Mouse (Mus musculus) hindbrain, embryonic 16.5 days (tissue): ENCODE measurements around the gene Gjc2. TPM values are rescaled to one million over a fixed set of nuclear protein-coding genes. Genes with fewer than 3 reads are reported as not detected.

ENCODE experiments used
- ATAC-seq: fragments of 200-750 bp; cut with Nextera tagmentation; 2 replicates; pipeline ENCODE4 v1.8.0; 2017; ENCODE audit warnings: moderate TSS enrichment, moderate library complexity
- H3K27ac ChIP-seq: fragments of 300-500 bp; sonication (generic); 2 replicates; pipeline ENCODE4 v1.5.1; 2014; ENCODE audit warnings: low read depth, mild to moderate bottlenecking, control low read depth, low read length, moderate library complexity
- H3K27me3 ChIP-seq: fragments of 300-500 bp; sonication (generic); replicated peaks from 2 replicates; pipeline ENCODE4 v1.6.1; 2014; ENCODE audit warnings: low read length; ENCODE audit not compliant: control insufficient read depth, insufficient read depth
- H3K36me3 ChIP-seq: fragments of 300-500 bp; sonication (generic); 2 replicates; pipeline ENCODE4 v1.6.1; 2014; ENCODE audit warnings: mild to moderate bottlenecking, low read length, moderate library complexity, mixed read lengths; ENCODE audit not compliant: control insufficient read depth, insufficient read depth
- H3K4me1 ChIP-seq: fragments of 300-500 bp; sonication (generic); 2 replicates; pipeline ENCODE4 v1.6.1; 2014; ENCODE audit warnings: low read depth, low read length; ENCODE audit not compliant: control insufficient read depth, insufficient read depth
- H3K4me2 ChIP-seq: fragments of 300-500 bp; sonication (generic); 2 replicates; pipeline ENCODE4 v1.6.1; 2014; ENCODE audit warnings: mild to moderate bottlenecking, low read length, control low read depth, moderate library complexity
- H3K4me3 ChIP-seq: fragments of 300-500 bp; sonication (generic); 2 replicates; pipeline ENCODE4 v1.5.1; 2014; ENCODE audit warnings: mild to moderate bottlenecking, low read length, control low read depth, moderate library complexity
- H3K9ac ChIP-seq: fragments of 300-500 bp; sonication (generic); 2 replicates; pipeline ENCODE4 v1.6.1; 2014; ENCODE audit warnings: low read depth, mild to moderate bottlenecking, control low read depth, low read length, moderate library complexity
- H3K9me3 ChIP-seq: fragments of 300-500 bp; sonication (generic); 2 replicates; pipeline ENCODE4 v1.6.1; 2014; ENCODE audit warnings: mild to moderate bottlenecking, low read length, moderate library complexity; ENCODE audit not compliant: control insufficient read depth
- WGBS: fragments of 180-500 bp; shearing (Covaris S2); extraction: QIAGEN DNeasy Blood & Tissue Kit; methylation state at CpG from one replicate; pipeline ENCODE4 v1.1.7; 2014; 5-methylcytosine and 5-hydroxymethylcytosine counted together
- polyA plus RNA-seq: library from polyadenylated mRNA; unstranded; fragments of >200 nt; fragmentation: Nextera tagmentation; extraction: Ambion mirVana; gene quantifications from 2 replicates; pipeline ENCODE4 v1.2.1, GENCODE M21; 2015

The Gjc2 gene
- polyA plus RNA-seq, 1 experiment from 2014 or later, result 0.20 TPM

GRCm38 (mm10) chr11:59192059-59192386 is 9.0 kb upstream of the Gjc2 start, which contains the start of gene Guk1:
TSS of gene Guk1 (minus strand) at chr11:59192212.
- no peaks in the 10 kb centered on the region for H3K36me3 ChIP-seq
- peak; percentile 13; the same call in 1 of the 2 replicates for ATAC-seq
- H3K9me3 ChIP-seq, result no peaks in the 10 kb centered on the region
- H3K27ac ChIP-seq, result peak within 1 kb of the TSS; percentile 90
- 5% methylated on average over 16 of the region's 16 CpGs for whole genome bisulfite sequencing
- peak within 1 kb of the TSS; percentile 78 for H3K9ac ChIP-seq
- H3K4me2 ChIP-seq, result peak within 1 kb of the TSS; percentile 69
- no peaks in the 10 kb centered on the region for H3K27me3 ChIP-seq
- H3K4me1 ChIP-seq, result peaks cover 11% of the 10 kb centered on the region
- peak within 1 kb of the TSS; percentile 66 for H3K4me3 ChIP-seq

GRCm38 (mm10) chr11:59191231-59192058 is 8.4 kb upstream of the Gjc2 start:
- Histone ChIP-seq H3K27me3 (no peaks in the 10 kb centered on the region), H3K36me3 (no peaks in the 10 kb centered on the region), H3K9me3 (no peaks in the 10 kb centered on the region), H3K4me3 (peak overlapping the region; percentile 66), H3K4me2 (peak overlapping the region; percentile 69), H3K4me1 (peaks cover 11% of the 10 kb centered on the region), H3K27ac (peak overlapping the region; percentile 90), H3K9ac (peak overlapping the region; percentile 78)
- ATAC-seq, result peak; percentile 96
- under 1% methylated on average over 51 of the region's 59 CpGs for WGBS

GRCm38 (mm10) chr11:59187706-59188105 is 4.7 kb upstream of the Gjc2 start:
- ATAC-seq, result no peak
- Histone ChIP-seq H3K4me2 (no peak overlapping the region), H3K9me3 (no peaks in the 10 kb centered on the region), H3K27ac (no peak overlapping the region), H3K4me3 (no peak overlapping the region), H3K9ac (no peak overlapping the region), H3K4me1 (peaks cover 11% of the 10 kb centered on the region), H3K27me3 (no peaks in the 10 kb centered on the region), H3K36me3 (peaks cover 14% of the 10 kb centered on the region)
- WGBS, result 85% methylated on average over 6 of the region's 6 CpGs

GRCm38 (mm10) chr11:59185490-59185889 is 2.5 kb upstream of the Gjc2 start:
- no peak overlapping the region for H3K9ac ChIP-seq
- WGBS, result 83% methylated on average over 5 of the region's 5 CpGs
- no peak overlapping the region for H3K4me2 ChIP-seq
- H3K36me3 ChIP-seq, result peaks cover 17% of the 10 kb centered on the region
- H3K27me3 ChIP-seq, result no peaks in the 10 kb centered on the region
- H3K27ac ChIP-seq, result no peak overlapping the region
- no peak overlapping the region for H3K4me3 ChIP-seq
- H3K4me1 ChIP-seq, result peaks cover 6% of the 10 kb centered on the region
- ATAC-seq, result no peak
- H3K9me3 ChIP-seq, result no peaks in the 10 kb centered on the region

GRCm38 (mm10) chr11:59183821-59184220 is 808 bp upstream of the Gjc2 start:
- H3K4me3 ChIP-seq, result no peak overlapping the region
- ATAC-seq, result peak; percentile 43; the same call in 1 of the 2 replicates
- H3K9me3 ChIP-seq, result no peaks in the 10 kb centered on the region
- no peak overlapping the region for H3K27ac ChIP-seq
- H3K9ac ChIP-seq, result no peak overlapping the region
- H3K4me2 ChIP-seq, result no peak overlapping the region
- H3K36me3 ChIP-seq, result peaks cover 17% of the 10 kb centered on the region
- H3K27me3 ChIP-seq, result peaks cover 2% of the 10 kb centered on the region; the same call in 1 of the 2 replicates
- WGBS, result 28% methylated on average over 3 of the region's 3 CpGs
- no peaks in the 10 kb centered on the region; the same call in 1 of the 2 replicates for H3K4me1 ChIP-seq

- H3K27me3 ChIP-seq, result peaks cover 46% of the 10 kb centered on the region
- peaks cover 2% of the 10 kb centered on the region; the same call in 1 of the 2 replicates for H3K4me1 ChIP-seq
- no peaks in the 10 kb centered on the region for H3K36me3 ChIP-seq
- H3K4me2 ChIP-seq, result no peak overlapping the region; the same call in 1 of the 2 replicates
- ATAC-seq, result no peak
- H3K9ac ChIP-seq, result no peak overlapping the region
- H3K27ac ChIP-seq, result no peak overlapping the region
- H3K9me3 ChIP-seq, result no peaks in the 10 kb centered on the region
- no peak overlapping the region; the same call in 1 of the 2 replicates for H3K4me3 ChIP-seq
- 6% methylated on average over 33 of the region's 34 CpGs for WGBS
These were observed 6.1 kb downstream of the Gjc2 start for GRCm38 (mm10) chr11:59176921-59177320.

GRCm38 (mm10) chr11:59176475-59176874 is 6.5 kb downstream of the Gjc2 start:
- 2% methylated on average over 47 of the region's 48 CpGs for WGBS
- no peaks in the 10 kb centered on the region for H3K9me3 ChIP-seq
- H3K9ac ChIP-seq, result no peak overlapping the region
- peaks cover 2% of the 10 kb centered on the region; the same call in 1 of the 2 replicates for H3K4me1 ChIP-seq
- H3K27ac ChIP-seq, result no peak overlapping the region
- peak overlapping the region; percentile 14; the same call in 1 of the 2 replicates for H3K4me3 ChIP-seq
- peaks cover 48% of the 10 kb centered on the region for H3K27me3 ChIP-seq
- no peak for ATAC-seq
- peak overlapping the region; percentile 37 for H3K4me2 ChIP-seq
- no peaks in the 10 kb centered on the region for H3K36me3 ChIP-seq

GRCm38 (mm10) chr11:59174189-59174838 is 8.7 kb downstream of the Gjc2 start:
- WGBS, result 46% methylated on average over 6 of the region's 6 CpGs
- Histone ChIP-seq H3K4me1 (peaks cover 2% of the 10 kb centered on the region; the same call in 1 of the 2 replicates), H3K9me3 (no peaks in the 10 kb centered on the region), H3K27me3 (peaks cover 48% of the 10 kb centered on the region), H3K27ac (no peak overlapping the region), H3K4me3 (no peak overlapping the region), H3K4me2 (no peak overlapping the region), H3K9ac (no peak overlapping the region), H3K36me3 (no peaks in the 10 kb centered on the region)
- ATAC-seq, result no peak

- Histone ChIP-seq H3K36me3 (no peaks in the 10 kb centered on the region), H3K9ac (no peak overlapping the region), H3K27me3 (peaks cover 14% of the 10 kb centered on the region), H3K9me3 (no peaks in the 10 kb centered on the region), H3K4me1 (no peaks in the 10 kb centered on the region), H3K4me2 (no peak overlapping the region), H3K27ac (no peak overlapping the region), H3K4me3 (no peak overlapping the region)
- WGBS, result 79% methylated on average over 4 of the region's 4 CpGs
- ATAC-seq, result no peak
These were observed 12.5 kb downstream of the Gjc2 start for GRCm38 (mm10) chr11:59170549-59170948.
